Mouse (Mus musculus) cortical plate, adult 2 months (tissue): ENCODE measurements around the gene Bank1. TPM values are rescaled to one million over a fixed set of nuclear protein-coding genes. Genes with fewer than 3 reads are reported as not detected.

Source experiments
- H3K27ac ChIP-seq: fragments of 200-500 bp; 2 replicates; pipeline ENCODE4 v1.5.1; 2012; ENCODE audit warnings: low read length, control low read depth, inconsistent platforms; ENCODE audit not compliant: insufficient read depth
- H3K4me1 ChIP-seq: fragments of 200-500 bp; 2 replicates; pipeline ENCODE4 v1.6.1; 2011; ENCODE audit warnings: low read length; ENCODE audit not compliant: control insufficient read depth, insufficient read depth
- H3K4me3 ChIP-seq: fragments of 200-500 bp; 2 replicates; pipeline ENCODE4 v1.5.1; 2011; ENCODE audit warnings: mild to moderate bottlenecking, low read length, control low read depth; ENCODE audit not compliant: insufficient read depth
- CTCF ChIP-seq: fragments of 200-500 bp; IDR thresholded peaks from 2 replicates; pipeline ENCODE4 v1.5.1; 2011; ENCODE audit warnings: mild to moderate bottlenecking, control low read depth, low read length; ENCODE audit not compliant: insufficient read depth; ENCODE audit errors: extremely low read depth
- POLR2A ChIP-seq: fragments of 200-500 bp; IDR thresholded peaks from 2 replicates; pipeline ENCODE4 v1.6.1; 2011; ENCODE audit warnings: mild to moderate bottlenecking, low read length, control low read depth; ENCODE audit not compliant: insufficient read depth; ENCODE audit errors: extremely low read depth
- polyA plus RNA-seq: library from polyadenylated mRNA; depleted of rRNA; stranded (reverse); fragments of >200 nt; gene quantifications from 2 replicates; pipeline ENCODE4 v1.2.3, GENCODE M21; 2012

The Bank1 gene
- polyA plus RNA-seq, 1 experiment, result 1.5 TPM

DNA sequence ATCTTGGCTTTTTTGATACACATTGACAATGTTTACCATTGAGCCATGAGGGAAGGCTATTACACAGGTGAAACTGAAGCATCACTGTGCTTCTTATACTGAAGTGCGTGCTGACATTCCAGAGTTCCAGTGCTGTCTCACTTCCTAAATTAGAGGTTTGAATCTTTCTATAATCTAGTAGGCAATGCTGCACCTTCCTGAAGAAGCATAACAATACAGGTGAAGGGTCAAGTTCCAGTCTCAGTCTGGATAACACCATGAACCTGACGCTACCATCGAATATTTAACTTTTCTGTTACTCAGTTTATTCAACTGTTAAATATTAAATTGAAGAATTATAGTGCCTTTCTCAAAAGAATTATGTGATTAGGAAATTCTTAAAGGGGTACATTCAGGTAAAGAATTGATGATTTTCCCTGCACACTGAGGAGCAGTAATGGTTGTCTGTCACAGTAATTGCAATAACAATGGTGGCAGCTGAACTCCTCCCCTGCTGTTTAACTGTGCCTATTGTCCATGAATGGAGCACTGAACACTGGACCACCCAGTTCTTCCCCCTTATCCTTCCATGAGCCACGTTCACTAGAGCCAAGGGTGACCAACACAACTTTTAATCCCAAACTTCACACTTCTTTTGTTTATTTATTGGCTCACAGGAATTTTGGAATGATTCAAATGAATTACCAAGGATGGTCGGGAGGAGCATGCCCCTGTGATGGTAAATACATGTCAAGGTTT lies 210.2 kb downstream of the Bank1 start:
- H3K27ac ChIP-seq, result no peak overlapping the region
- H3K4me3 ChIP-seq, result no peak overlapping the region
- TF ChIP-seq CTCF (no peak), POLR2A (no peak)
- no peaks in the 10 kb centered on the region for H3K4me1 ChIP-seq

DNA sequence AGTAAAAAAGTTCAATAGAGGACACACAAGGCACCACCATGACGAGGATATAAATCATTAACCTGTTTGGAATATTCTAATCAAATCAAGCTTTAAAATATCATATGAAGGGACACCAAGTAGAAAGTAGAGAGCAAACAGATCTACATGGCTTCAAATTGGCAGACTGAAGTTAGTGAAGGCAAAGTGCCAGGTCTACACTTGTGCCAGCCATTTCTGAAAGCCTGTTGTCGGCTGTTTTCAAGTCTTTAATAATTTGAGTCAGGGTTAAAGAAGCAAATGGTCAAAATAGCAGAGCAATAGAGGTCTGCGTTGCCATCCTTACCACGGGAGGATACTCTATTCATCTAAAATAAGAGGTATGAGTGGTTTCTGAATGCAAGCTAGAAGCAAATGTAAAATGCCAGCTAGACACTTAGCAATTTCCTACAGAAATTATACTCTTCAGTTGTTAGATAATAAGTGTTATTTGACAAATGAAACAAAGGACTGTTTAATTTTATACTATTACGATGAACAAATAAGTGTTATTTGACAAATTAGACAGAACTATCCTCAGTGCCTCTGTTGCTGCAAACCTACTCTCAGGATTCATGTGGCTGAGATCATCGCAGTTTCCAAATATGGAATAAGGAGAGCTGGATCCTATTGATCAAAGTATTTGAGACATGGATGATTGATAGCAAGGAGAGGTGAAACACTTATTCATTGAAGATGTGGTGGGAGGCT lies 216.3 kb downstream of the Bank1 start:
- H3K4me3 ChIP-seq, result no peak overlapping the region
- H3K4me1 ChIP-seq, result no peaks in the 10 kb centered on the region
- no peak overlapping the region for H3K27ac ChIP-seq
- TF ChIP-seq CTCF (no peak), POLR2A (no peak)

DNA sequence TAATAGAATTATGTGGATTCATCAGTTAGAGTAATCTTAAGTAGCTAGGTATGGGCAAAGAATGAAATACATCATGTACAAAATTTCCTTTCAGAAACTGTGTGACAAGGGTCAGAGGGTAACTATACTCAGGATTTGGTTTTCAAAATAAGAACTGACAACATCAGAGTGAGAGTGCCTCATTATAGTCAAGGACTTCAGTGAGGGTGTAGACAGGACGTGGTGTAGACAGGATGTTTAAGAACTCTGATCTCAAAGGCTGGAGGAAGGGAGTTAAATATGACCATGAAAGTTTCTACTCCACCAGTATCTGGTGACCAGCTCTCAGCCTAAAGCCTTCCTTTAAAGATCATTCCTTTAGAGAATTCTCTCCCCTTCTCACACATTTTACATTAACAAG lies 219.4 kb downstream of the Bank1 start:
- no peak overlapping the region for H3K4me3 ChIP-seq
- no peak overlapping the region for H3K27ac ChIP-seq
- no peak for TF ChIP-seq POLR2A
- no peaks in the 10 kb centered on the region for H3K4me1 ChIP-seq

DNA sequence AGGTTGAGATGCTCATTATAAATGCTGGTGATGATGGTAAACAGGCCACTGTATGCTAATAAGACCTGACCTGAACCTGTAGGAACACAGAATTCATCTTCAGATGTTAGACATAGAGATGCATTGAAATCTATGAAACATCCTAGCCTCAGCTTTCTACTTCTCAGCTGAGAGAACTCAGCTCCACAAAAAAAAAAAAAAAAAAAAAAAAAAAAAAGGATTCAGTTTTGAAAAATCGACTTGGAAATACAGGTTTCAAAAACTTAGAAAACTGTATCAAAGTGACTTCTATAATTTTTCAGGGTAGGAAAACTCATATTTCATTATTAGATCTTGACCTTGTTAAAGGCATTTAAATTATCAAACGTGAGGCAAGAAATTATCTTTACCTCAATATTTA lies 222.5 kb downstream of the Bank1 start:
- TF ChIP-seq CTCF (no peak), POLR2A (no peak)
- H3K4me1 ChIP-seq, result no peaks in the 10 kb centered on the region
- H3K4me3 ChIP-seq, result no peak overlapping the region
- H3K27ac ChIP-seq, result no peak overlapping the region

DNA sequence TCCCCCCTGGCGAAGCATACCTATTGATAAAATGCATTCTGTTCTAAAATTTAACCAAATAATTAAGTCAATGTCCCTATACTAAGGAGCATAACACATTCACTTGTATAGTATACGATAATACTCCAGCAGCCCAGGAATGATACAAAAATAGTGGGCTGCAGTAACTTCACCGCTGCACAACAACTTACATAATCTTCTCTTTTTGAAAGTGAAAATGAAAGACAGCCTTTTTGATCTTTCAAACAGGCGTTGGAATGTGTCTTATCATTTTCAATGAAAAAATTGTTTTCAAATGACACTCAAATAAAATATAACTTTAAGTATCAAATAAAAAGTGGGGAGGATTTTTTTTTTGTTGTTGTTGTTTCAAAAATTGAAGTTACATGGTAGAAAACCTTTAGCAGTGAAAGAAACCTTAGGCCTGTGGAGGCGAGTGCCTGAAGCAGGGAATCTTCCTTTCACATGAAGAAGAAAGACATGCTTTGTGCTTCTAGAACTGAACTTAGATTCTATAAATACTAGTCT lies 224.8 kb downstream of the Bank1 start:
- Histone ChIP-seq H3K4me1 (no peaks in the 10 kb centered on the region), H3K27ac (no peak overlapping the region), H3K4me3 (no peak overlapping the region)
- TF ChIP-seq POLR2A (no peak), CTCF (no peak)

DNA sequence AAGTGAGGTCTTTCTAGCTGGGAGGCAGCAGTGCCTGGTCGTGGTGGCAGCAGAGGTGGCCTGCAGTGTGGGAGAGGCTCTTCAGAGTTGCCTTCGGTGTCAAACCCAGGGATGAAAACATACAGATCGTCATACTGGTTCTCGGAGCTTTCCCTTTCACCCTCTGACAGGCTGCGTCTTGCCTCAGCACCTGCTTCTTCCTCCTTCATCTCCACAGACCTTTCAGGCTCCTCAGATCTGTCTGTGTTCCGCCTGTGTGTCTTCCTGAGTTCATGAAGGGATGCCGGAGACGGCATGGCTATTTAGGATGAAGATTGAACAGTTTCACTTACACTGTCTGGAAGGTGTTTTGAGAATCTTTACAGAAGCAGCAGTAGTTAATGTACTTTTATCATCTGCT lies 225.6 kb downstream of the Bank1 start:
- no peak overlapping the region for H3K27ac ChIP-seq
- no peak overlapping the region for H3K4me3 ChIP-seq
- TF ChIP-seq CTCF, result no peak
- TF ChIP-seq POLR2A, result no peak
- H3K4me1 ChIP-seq, result no peaks in the 10 kb centered on the region

DNA sequence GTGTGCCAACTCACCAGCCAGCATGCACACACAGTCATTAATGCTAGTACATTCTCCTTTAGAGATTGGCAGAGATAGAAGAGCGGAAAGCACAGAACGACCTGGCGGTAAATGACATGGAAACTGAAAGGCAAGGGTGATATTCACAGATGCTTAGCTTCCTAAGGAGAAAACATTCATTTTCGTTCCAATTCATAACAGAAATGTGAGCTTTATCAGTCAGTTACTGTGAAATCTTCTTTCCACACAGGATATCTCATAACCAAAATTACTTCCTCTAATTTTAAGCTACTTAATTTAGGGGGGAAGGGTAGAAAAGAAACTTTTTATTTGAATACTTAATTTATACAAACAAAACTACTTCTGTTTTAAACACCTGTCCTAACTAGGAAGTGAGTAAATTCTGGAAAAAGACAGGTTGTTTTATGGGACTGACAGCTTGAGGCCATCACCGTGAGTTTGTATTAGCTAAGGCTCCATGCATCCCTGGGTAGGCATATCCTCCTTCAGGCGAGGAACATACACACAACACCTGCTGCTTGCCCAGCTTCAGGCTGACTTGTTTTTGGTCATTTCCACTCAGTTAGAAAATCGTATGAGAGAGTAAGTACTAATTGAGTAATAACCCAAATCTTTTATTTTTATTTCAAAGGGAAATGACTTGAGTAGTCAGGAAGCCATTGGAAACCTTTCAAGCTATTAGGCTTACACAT lies 238.8 kb downstream of the Bank1 start:
- TF ChIP-seq CTCF (no peak), POLR2A (no peak)
- Histone ChIP-seq H3K27ac (no peak overlapping the region), H3K4me3 (no peak overlapping the region), H3K4me1 (no peaks in the 10 kb centered on the region)

DNA sequence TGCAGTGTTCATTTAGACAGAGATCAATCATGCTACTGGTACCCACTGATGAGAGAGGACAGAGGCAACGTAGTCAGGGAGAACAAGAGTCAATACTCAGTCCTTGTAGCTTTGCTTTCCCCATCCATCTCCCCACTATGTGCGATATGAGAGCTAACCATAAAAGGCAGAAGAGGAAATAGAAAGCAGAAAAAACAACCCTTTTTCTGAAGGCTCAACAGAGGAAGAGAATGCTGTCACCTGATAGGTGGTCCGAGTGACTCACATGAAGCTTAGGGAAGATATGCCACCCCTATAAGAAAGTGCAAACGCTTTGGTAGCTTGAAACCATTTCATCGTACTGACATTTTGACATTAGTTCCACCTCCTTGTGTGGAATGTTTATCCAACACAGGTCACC lies 239.4 kb downstream of the Bank1 start:
- TF ChIP-seq CTCF (no peak), POLR2A (no peak)
- Histone ChIP-seq H3K27ac (no peak overlapping the region), H3K4me1 (no peaks in the 10 kb centered on the region), H3K4me3 (no peak overlapping the region)

DNA sequence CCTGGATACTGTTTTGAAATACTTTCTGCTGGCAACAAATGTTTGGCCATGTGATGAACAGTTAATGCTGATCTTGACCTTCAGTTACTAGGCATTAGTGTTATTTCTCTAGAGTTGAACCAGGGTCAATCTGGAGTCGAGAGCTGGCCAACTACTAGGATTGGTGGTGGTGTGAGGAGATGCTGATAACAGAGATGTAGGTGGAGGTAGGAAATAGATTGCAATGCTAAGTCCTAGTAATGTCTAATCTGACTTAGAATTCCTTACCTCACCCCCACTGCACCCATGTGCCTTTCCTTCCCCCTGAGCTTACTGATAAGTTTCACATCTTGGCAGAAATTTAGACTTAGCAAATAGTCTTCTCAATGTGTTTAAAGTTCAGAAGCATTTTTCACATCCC lies 240.8 kb downstream of the Bank1 start:
- no peak for TF ChIP-seq CTCF
- no peak for TF ChIP-seq POLR2A
- H3K27ac ChIP-seq, result no peak overlapping the region
- H3K4me1 ChIP-seq, result no peaks in the 10 kb centered on the region
- H3K4me3 ChIP-seq, result no peak overlapping the region
